Mouse (Mus musculus) ovary, adult 18-20 months (tissue): ENCODE measurements around the gene Tcp11.

ENCODE experiments used
- DNase-seq: peaks from one replicate; pipeline ENCODE4 v3.0.0; 2022; ENCODE audit warnings: low spot score, mixed read lengths

Gene Tcp11

GRCm38 (mm10) chr17:28084395-28084905, 4.0 kb upstream of the Tcp11 start:
- no peak for DNase-seq

- DNase-seq = no peak
Observed at GRCm38 (mm10) chr17:28082863-28083262, 2.4 kb upstream of the Tcp11 start.

- no peak for DNase-seq
Observed at GRCm38 (mm10) chr17:28081856-28082255, 1.4 kb upstream of the Tcp11 start.

- DNase-seq = no peak
Observed at GRCm38 (mm10) chr17:28081385-28081784, 946 bp upstream of the Tcp11 start.

- no peak for DNase-seq
Observed at GRCm38 (mm10) chr17:28080817-28081165, 352 bp upstream of the Tcp11 start.

GRCm38 (mm10) chr17:28079618-28080017, 821 bp downstream of the Tcp11 start:
- DNase-seq = peak; percentile 65

GRCm38 (mm10) chr17:28078028-28078427, 2.4 kb downstream of the Tcp11 start:
- DNase-seq = no peak

GRCm38 (mm10) chr17:28074486-28074885, 6.0 kb downstream of the Tcp11 start:
- DNase-seq = no peak

- DNase-seq = no peak
Observed at GRCm38 (mm10) chr17:28072730-28073129, 7.7 kb downstream of the Tcp11 start.

GRCm38 (mm10) chr17:28070256-28070655, 10.2 kb downstream of the Tcp11 start:
- DNase-seq = peak; percentile 78

- DNase-seq = no peak
Observed at GRCm38 (mm10) chr17:28069446-28069845, 11.0 kb downstream of the Tcp11 start.

- DNase-seq = no peak
Observed at GRCm38 (mm10) chr17:28067303-28067702, 13.1 kb downstream of the Tcp11 start.

GRCm38 (mm10) chr17:28063163-28063562, 17.3 kb downstream of the Tcp11 start:
- DNase-seq = no peak

- DNase-seq = no peak
Observed at GRCm38 (mm10) chr17:28062710-28063109, 17.7 kb downstream of the Tcp11 start.

GRCm38 (mm10) chr17:28061472-28061871, 19.0 kb downstream of the Tcp11 start:
- no peak for DNase-seq

GRCm38 (mm10) chr17:28060681-28061080, 19.8 kb downstream of the Tcp11 start:
- no peak for DNase-seq

- DNase-seq = no peak
Observed at GRCm38 (mm10) chr17:28058346-28058745, 22.1 kb downstream of the Tcp11 start.

- DNase-seq = no peak
Observed at GRCm38 (mm10) chr17:28052293-28052863, 28.1 kb downstream of the Tcp11 start.

GRCm38 (mm10) chr17:28050210-28050609, 30.2 kb downstream of the Tcp11 start:
- DNase-seq = no peak

GRCm38 (mm10) chr17:28048425-28048824, 32.0 kb downstream of the Tcp11 start:
- DNase-seq = no peak

GRCm38 (mm10) chr17:28047520-28047919, 32.9 kb downstream of the Tcp11 start:
- no peak for DNase-seq

GRCm38 (mm10) chr17:28047017-28047416, 33.4 kb downstream of the Tcp11 start:
- no peak for DNase-seq

- DNase-seq = no peak
Observed at GRCm38 (mm10) chr17:28042299-28042771, 38.1 kb downstream of the Tcp11 start.

- no peak for DNase-seq
Observed at GRCm38 (mm10) chr17:28041298-28041697, 39.1 kb downstream of the Tcp11 start.
